Mouse (Mus musculus) stomach, postnatal 0 days (tissue): ENCODE data around the gene Gm26558. TPM values are rescaled to one million over a fixed set of nuclear protein-coding genes. Genes with fewer than 3 reads are reported as not detected.
A peak's percentile ranks its signal among the peaks of the same experiment; 100 is the strongest.

Source experiments
- ATAC-seq: fragments of 200-750 bp; cut with Nextera tagmentation; 2 replicates; pipeline ENCODE4 v1.8.0; 2017; ENCODE audit not compliant: low FRiP score, low TSS enrichment
- DNase-seq: peaks from one replicate; pipeline ENCODE4 v3.0.0-alpha.2; 2016; ENCODE audit warnings: low spot score
- H3K27ac ChIP-seq: fragments of 300-500 bp; sonication (generic); replicated peaks from 2 replicates; pipeline ENCODE4 v1.5.1; 2014; ENCODE audit warnings: mild to moderate bottlenecking, control low read depth
- H3K27me3 ChIP-seq: fragments of 300-500 bp; sonication (generic); 2 replicates; pipeline ENCODE4 v1.6.1; 2014; ENCODE audit warnings: low read length; ENCODE audit not compliant: control insufficient read depth, insufficient read depth
- H3K36me3 ChIP-seq: fragments of 300-500 bp; sonication (generic); 2 replicates; pipeline ENCODE4 v1.6.1; 2014; ENCODE audit warnings: low read length, mixed read lengths; ENCODE audit not compliant: control insufficient read depth, insufficient read depth
- H3K4me1 ChIP-seq: fragments of 300-500 bp; sonication (generic); replicated peaks from 2 replicates; pipeline ENCODE4 v1.6.1; 2014; ENCODE audit warnings: antibody characterized with exemption; ENCODE audit not compliant: control insufficient read depth, insufficient read depth
- H3K4me2 ChIP-seq: fragments of 300-500 bp; sonication (generic); replicated peaks from 2 replicates; pipeline ENCODE4 v1.6.1; 2014; ENCODE audit warnings: low read depth, mild to moderate bottlenecking, control low read depth, moderate library complexity
- H3K4me3 ChIP-seq: fragments of 300-500 bp; sonication (generic); 2 replicates; pipeline ENCODE4 v1.5.1; 2014; ENCODE audit warnings: low read depth, low read length, control low read depth
- H3K9ac ChIP-seq: fragments of 300-500 bp; sonication (generic); 2 replicates; pipeline ENCODE4 v1.6.1; 2014; ENCODE audit warnings: mild to moderate bottlenecking, low read length, control low read depth, mixed read lengths
- H3K9me3 ChIP-seq: fragments of 300-500 bp; sonication (generic); 2 replicates; pipeline ENCODE4 v1.6.1; 2016; ENCODE audit warnings: low read length; ENCODE audit not compliant: control insufficient read depth
- CTCF ChIP-seq: IDR thresholded peaks from 2 replicates; pipeline ENCODE4 v1.5.1; 2016; ENCODE audit warnings: antibody characterized with exemption, low read depth, mild to moderate bottlenecking, moderate library complexity
- EP300 ChIP-seq: optimal IDR thresholded peaks from 2 replicates; pipeline ENCODE3; 2016; ENCODE audit warnings: antibody characterized with exemption
- WGBS: fragments of 180-500 bp; shearing (Covaris S2); extraction: QIAGEN DNeasy Blood & Tissue Kit; methylation state at CpG from one replicate; pipeline ENCODE4 v1.1.7; 2014; 5-methylcytosine and 5-hydroxymethylcytosine counted together
- polyA plus RNA-seq: library from polyadenylated mRNA; unstranded; fragments of >200 nt; fragmentation: Nextera tagmentation; extraction: Ambion mirVana; gene quantifications from 2 replicates; pipeline ENCODE4 v1.2.1, GENCODE M21; 2015

Gm26558 gene
- polyA plus RNA-seq, 1 experiment from 2014 or later, result 3.2 TPM

GRCm38 (mm10) chr2:70672476-70672875 is 10.6 kb upstream of the Gm26558 start:
- WGBS, result 69% methylated on average over 2 of the region's 2 CpGs
- no peaks in the 10 kb centered on the region for H3K36me3 ChIP-seq
- no peak overlapping the region for H3K4me2 ChIP-seq
- no peak overlapping the region for H3K9ac ChIP-seq
- H3K27ac ChIP-seq, result no peak overlapping the region
- no peaks in the 10 kb centered on the region for H3K9me3 ChIP-seq
- ATAC-seq, result no peak
- DNase-seq, result no peak
- TF ChIP-seq EP300 (no peak), CTCF (no peak)
- no peaks in the 10 kb centered on the region for H3K27me3 ChIP-seq
- no peaks in the 10 kb centered on the region for H3K4me1 ChIP-seq
- no peak overlapping the region for H3K4me3 ChIP-seq

DNA sequence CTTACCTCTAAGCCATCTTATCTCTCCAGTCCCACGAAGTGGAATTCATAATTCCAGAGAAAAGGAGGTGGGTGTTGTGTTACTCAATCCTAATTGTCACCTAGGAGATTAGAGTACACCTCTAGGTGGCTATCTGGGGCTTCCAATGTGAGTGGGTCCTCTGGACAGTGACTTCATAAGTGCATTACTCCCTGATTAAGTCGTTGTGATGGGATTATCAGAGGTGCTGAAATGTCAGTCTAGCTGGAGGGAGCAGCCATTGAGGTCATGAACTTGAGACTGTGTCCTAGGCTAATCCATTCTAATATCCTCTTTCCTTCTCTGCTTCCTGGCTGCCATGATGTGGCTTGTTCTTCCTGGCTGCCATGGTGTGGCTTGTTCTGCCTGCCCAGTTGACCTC is 8.0 kb upstream of the Gm26558 start:
- no peak overlapping the region for H3K4me3 ChIP-seq
- no peaks in the 10 kb centered on the region for H3K4me1 ChIP-seq
- H3K27me3 ChIP-seq, result no peaks in the 10 kb centered on the region
- H3K27ac ChIP-seq, result no peak overlapping the region
- no peak overlapping the region for H3K4me2 ChIP-seq
- WGBS, result 48% methylated on average over 2 of the region's 2 CpGs
- ATAC-seq (no peak), DNase-seq (no peak)
- H3K9ac ChIP-seq, result no peak overlapping the region
- TF ChIP-seq CTCF (no peak), EP300 (no peak)
- H3K9me3 ChIP-seq, result no peaks in the 10 kb centered on the region
- no peaks in the 10 kb centered on the region for H3K36me3 ChIP-seq

DNA sequence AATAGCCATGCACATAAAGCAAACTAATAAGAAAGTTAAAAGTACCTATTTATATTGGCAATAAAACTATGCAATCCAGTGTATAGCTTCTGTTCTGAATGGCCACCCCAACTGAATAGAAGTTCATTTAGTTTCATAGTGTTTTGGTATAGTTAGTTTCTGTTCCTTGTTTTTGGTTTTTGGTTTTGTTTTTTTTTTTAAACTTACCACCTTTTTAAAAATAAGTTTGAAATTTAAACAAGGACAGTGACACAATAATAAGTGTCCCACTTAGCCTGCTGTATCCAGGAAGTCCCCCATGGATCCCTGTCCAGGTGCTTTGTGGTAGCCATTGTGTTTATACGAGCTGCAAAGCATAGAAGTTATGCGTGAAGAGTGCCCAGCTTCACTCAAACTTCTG is 7.3 kb upstream of the Gm26558 start:
- TF ChIP-seq EP300 (no peak), CTCF (no peak)
- WGBS, result 75% methylated on average over 2 of the region's 2 CpGs
- H3K27ac ChIP-seq, result no peak overlapping the region

DNA sequence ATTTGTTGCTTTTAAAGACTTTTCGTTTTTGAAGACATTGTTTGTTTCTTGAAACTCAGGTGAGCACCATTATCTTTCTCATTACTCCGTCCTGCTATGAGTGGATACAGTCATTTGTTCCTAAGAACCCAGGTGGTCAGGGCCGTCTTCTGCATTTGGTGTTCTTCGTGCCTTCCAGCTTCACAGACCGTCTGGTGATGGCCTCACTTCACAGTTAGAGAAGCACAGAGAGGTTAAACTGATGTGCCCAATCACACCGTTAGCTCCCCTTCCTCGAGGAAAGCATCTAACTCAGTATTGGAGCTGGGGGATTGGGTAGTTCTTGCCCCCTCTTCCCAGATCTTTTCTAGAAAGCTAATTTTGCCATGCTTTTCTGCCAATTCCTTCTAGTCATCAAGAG is 5.1 kb upstream of the Gm26558 start:
- Histone ChIP-seq H3K4me1 (0 out of 2 replicates have a peak, but pooled peaks cover 3% of the 10 kb centered on the region), H3K4me3 (no peak overlapping the region), H3K9me3 (no peaks in the 10 kb centered on the region), H3K9ac (no peak overlapping the region), H3K27ac (no peak overlapping the region), H3K36me3 (no peaks in the 10 kb centered on the region), H3K27me3 (no peaks in the 10 kb centered on the region), H3K4me2 (no peak overlapping the region)
- DNase-seq, result no peak
- no peak for TF ChIP-seq EP300
- TF ChIP-seq CTCF, result no peak
- 76% methylated on average over 7 of the region's 7 CpGs for WGBS
- ATAC-seq, result no peak

More for the DNA sequence above, 7.3 kb upstream of the Gm26558 start:
- no peak overlapping the region for H3K4me3 ChIP-seq
- H3K4me1 ChIP-seq, result no peaks in the 10 kb centered on the region
- no peak overlapping the region for H3K4me2 ChIP-seq
- H3K36me3 ChIP-seq, result no peaks in the 10 kb centered on the region
- no peak overlapping the region for H3K9ac ChIP-seq
- H3K9me3 ChIP-seq, result no peaks in the 10 kb centered on the region
- H3K27me3 ChIP-seq, result no peaks in the 10 kb centered on the region
- ATAC-seq (no peak), DNase-seq (no peak)

DNA sequence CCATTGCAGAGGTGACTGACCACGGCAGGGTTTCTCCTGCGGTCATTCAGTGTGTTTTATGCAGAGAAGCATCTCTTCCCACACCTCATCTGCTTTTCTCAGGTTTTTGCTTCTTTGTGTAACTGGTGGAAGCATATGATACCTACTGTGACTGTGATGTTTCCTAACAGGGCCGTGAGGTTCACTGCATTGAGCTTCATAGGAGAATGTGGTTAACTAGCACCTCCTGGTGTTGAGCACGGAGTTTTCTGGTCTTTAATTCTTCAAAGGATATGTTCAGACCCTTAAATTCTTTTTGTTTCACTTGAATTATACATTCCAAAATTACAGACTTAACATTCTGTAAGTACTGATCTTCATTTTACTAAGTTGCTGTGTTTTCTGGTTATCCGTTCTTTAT is 1.9 kb upstream of the Gm26558 start:
- Histone ChIP-seq H3K36me3 (no peaks in the 10 kb centered on the region), H3K27ac (no peak overlapping the region), H3K4me1 (0 out of 2 replicates have a peak, but pooled peaks cover 3% of the 10 kb centered on the region), H3K4me3 (no peak overlapping the region), H3K9ac (no peak overlapping the region), H3K27me3 (no peaks in the 10 kb centered on the region), H3K9me3 (no peaks in the 10 kb centered on the region), H3K4me2 (no peak overlapping the region)
- 77% methylated on average over 5 of the region's 5 CpGs for WGBS
- DNase-seq, result no peak
- no peak for TF ChIP-seq EP300
- peak; percentile 61 for TF ChIP-seq CTCF
- ATAC-seq, result no peak

- peak; percentile 98 for ATAC-seq
- Histone ChIP-seq H3K4me2 (peak within 1 kb of the TSS; percentile 72), H3K36me3 (no peaks in the 10 kb centered on the region), H3K9ac (peak within 1 kb of the TSS; percentile 93), H3K27me3 (no peaks in the 10 kb centered on the region), H3K9me3 (no peaks in the 10 kb centered on the region), H3K4me1 (0 out of 2 replicates have a peak, but pooled peaks cover 3% of the 10 kb centered on the region), H3K27ac (peak within 1 kb of the TSS; percentile 99), H3K4me3 (peak within 1 kb of the TSS; percentile 97)
- peak; percentile 97 for DNase-seq
- TF ChIP-seq EP300 (no peak), CTCF (peak; percentile 92)
- under 1% methylated on average over 61 of the region's 64 CpGs for whole genome bisulfite sequencing
Measured at GRCm38 (mm10) chr2:70660887-70661714, 807 bp downstream of the Gm26558 start, which contains the start of gene Gorasp2. Gene Gorasp2 (plus strand): TSS chr2:70661576.
